Mouse (Mus musculus) forebrain, embryonic 14.5 days (tissue): Measurements from ENCODE around the gene Pex19. TPM values are rescaled to one million over a fixed set of nuclear protein-coding genes. Genes with fewer than 3 reads are reported as not detected.

Experiments
- ATAC-seq: fragments of 200-750 bp; cut with Nextera tagmentation; 2 replicates; pipeline ENCODE4 v1.8.0; 2017; ENCODE audit warnings: mild to moderate bottlenecking, moderate library complexity
- DNase-seq: peaks from one replicate; pipeline ENCODE4 v3.0.0-alpha.2; 2015; ENCODE audit warnings: low spot score
- H3K27ac ChIP-seq: fragments of 300-500 bp; sonication (generic); 2 replicates; pipeline ENCODE4 v1.5.1; 2014; ENCODE audit warnings: low read depth, mild to moderate bottlenecking, control low read depth, low read length, moderate library complexity
- H3K27me3 ChIP-seq: fragments of 300-500 bp; sonication (generic); replicated peaks from 2 replicates; pipeline ENCODE4 v1.6.1; 2014; ENCODE audit warnings: low read length, control low read depth, mixed read lengths; ENCODE audit not compliant: control insufficient read depth, insufficient read depth
- H3K36me3 ChIP-seq: fragments of 300-500 bp; sonication (generic); 2 replicates; pipeline ENCODE4 v1.6.1; 2014; ENCODE audit warnings: low read length, control low read depth; ENCODE audit not compliant: control insufficient read depth, insufficient read depth
- H3K4me1 ChIP-seq: fragments of 300-500 bp; sonication (generic); 2 replicates; pipeline ENCODE4 v1.6.1; 2014; ENCODE audit warnings: antibody characterized with exemption, low read length, control low read depth; ENCODE audit not compliant: control insufficient read depth, insufficient read depth
- H3K4me2 ChIP-seq: fragments of 300-500 bp; sonication (generic); 2 replicates; pipeline ENCODE4 v1.6.1; 2014; ENCODE audit warnings: mild to moderate bottlenecking, control low read depth, low read length
- H3K4me3 ChIP-seq: fragments of 300-500 bp; sonication (generic); 2 replicates; pipeline ENCODE4 v1.5.1; 2014; ENCODE audit warnings: low read depth, low read length, control low read depth
- H3K9ac ChIP-seq: fragments of 300-500 bp; sonication (generic); 2 replicates; pipeline ENCODE4 v1.6.1; 2014; ENCODE audit warnings: mild to moderate bottlenecking, low read length, control low read depth, moderate library complexity
- H3K9me3 ChIP-seq: fragments of 300-500 bp; sonication (generic); replicated peaks from 2 replicates; pipeline ENCODE4 v1.6.1; 2016; ENCODE audit warnings: low read length, control low read depth, mixed read lengths; ENCODE audit not compliant: control insufficient read depth
- WGBS: fragments of 180-500 bp; shearing (Covaris S2); extraction: QIAGEN DNeasy Blood & Tissue Kit; methylation state at CpG from one replicate; pipeline ENCODE4 v1.1.7; 2014; 5-methylcytosine and 5-hydroxymethylcytosine counted together
- polyA plus RNA-seq: library from polyadenylated mRNA; unstranded; fragments of >200 nt; fragmentation: Nextera tagmentation; extraction: Ambion mirVana; gene quantifications from 2 replicates; pipeline ENCODE4 v1.2.1, GENCODE M21; 2014

Gene Pex19
- polyA plus RNA-seq, result 159 TPM in 2 replicates

DNA sequence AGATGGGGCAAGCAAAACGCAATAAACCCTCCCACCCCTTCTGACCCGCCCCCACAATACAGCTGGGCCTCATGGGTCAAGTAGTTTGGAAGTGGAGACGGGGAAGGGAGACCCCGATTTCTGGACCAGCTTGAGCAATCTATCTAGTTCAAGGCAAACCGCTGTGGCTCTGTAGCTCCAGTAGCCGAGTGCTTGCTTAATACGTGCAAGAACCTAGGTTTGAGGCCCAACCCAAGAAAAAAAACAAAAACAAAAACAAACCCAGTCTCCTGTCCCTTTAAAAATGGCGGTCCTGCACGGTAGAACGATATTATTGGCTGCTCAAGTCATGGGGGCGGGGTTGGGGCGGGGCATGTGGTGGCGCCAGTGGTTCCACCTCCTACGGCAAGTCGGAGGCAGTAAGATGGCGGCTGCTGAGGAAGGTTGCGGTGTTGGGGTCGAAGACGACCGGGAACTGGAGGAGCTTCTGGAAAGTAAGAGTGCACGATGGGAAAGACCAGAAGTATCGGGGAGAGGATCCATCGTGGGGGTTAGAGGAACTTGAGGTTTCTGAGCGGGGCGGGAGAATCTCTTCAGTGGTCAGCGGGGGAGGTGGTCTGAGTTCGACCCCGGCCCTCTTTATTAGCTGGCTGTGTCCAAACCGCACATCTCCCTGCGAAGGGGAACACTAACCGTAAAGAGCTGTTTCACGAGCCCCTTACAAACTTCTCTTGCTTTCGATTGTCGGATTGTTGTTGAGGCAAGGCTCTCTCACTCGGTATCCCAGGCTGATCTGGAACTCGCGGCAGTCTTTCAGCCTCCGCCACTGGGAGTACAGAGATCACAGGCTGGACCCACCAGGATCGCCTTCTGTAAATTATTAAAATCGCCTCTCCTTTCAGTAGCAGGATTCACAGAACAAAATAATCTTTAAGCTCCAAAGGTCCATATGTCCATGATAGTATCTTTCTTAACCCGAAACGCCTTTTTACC, at the start of gene Pex19:
Gene Pex19 (plus strand): TSS at position 380 of the 972 bp plus-strand sequence.
- Histone ChIP-seq H3K27ac (no peak within 1 kb of the TSS), H3K9ac (peak within 1 kb of the TSS; percentile 84), H3K27me3 (no peaks in the 10 kb centered on the region), H3K4me1 (peaks cover 8% of the 10 kb centered on the region), H3K9me3 (no peaks in the 10 kb centered on the region), H3K4me3 (peak within 1 kb of the TSS; percentile 71), H3K4me2 (peak within 1 kb of the TSS; percentile 75), H3K36me3 (peaks cover 53% of the 10 kb centered on the region)
- peak; percentile 97 for DNase-seq
- WGBS, result 1% methylated on average over 42 of the region's 42 CpGs
- peak; percentile 98 for ATAC-seq

DNA sequence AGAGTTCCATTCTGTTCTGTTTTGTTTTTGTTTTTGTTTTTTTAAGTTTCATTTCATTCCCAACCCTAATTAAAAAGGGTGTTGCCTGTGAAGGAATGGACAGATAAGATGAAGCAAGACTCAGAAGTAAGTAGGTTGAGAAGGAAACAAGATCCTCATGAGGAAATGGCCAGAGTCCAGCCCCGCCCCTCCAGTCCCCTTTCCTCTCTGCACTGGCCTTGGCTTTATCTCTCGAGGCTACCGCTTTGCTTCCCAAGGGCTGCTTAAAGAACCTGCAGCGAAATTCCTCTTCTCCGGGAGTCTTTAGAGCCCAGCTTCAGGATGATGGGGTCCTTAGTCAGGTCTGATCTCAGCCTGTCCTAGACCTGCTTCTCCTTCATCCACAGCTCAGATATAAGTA, 48.6 kb upstream of the Pex19 start:
- 80% methylated on average over 5 of the region's 5 CpGs for WGBS
- no peak overlapping the region for H3K27ac ChIP-seq
- ATAC-seq (no peak), DNase-seq (no peak)
- H3K36me3 ChIP-seq, result peaks cover 65% of the 10 kb centered on the region
- no peak overlapping the region for H3K4me2 ChIP-seq
- peaks cover 3% of the 10 kb centered on the region; the same call in 1 of the 2 replicates for H3K4me1 ChIP-seq
- no peaks in the 10 kb centered on the region for H3K9me3 ChIP-seq
- H3K27me3 ChIP-seq, result no peaks in the 10 kb centered on the region
- H3K9ac ChIP-seq, result no peak overlapping the region
- H3K4me3 ChIP-seq, result no peak overlapping the region

DNA sequence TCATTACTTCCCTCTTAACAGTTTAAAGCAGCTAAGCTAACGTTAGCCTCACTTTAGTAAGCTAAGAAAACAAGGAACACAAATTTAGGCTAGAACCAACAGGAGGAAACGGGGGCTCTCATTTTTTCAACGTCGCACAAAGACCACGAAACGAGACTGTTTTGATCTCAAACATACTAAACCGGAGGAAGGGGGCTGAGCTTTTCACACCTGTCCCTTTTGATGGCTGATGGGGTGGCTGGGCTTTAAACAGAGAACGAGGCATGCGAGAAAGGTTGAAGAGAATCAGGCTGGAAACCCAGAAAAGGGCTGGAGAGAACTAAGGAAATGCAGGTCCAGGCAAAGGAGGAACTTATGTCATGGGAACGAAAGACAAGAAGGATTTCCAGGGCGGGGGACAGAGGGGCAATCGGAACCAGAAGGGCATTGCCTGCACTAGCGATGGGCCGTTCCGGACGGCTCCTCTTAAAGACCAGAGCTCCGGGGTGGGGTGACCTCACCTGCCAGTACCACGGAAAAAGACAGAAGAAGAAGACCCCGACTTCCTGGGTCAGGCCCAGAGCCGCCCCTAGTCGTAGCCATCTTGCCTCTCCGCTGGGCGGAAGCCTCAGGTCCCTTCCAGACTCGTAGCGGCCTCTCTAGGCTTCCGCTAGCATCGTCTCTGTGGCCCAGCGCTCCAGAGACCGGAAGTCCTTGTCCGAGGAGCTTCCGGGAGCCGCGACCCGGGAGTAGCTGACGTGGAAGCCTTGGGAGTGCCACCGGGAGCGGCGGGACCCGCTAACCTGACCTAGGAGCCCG, 44.3 kb upstream of the Pex19 start, which contains the start of the genes Copa and Ncstn:
Gene Copa (plus strand): TSS at position 429 of the 798 bp plus-strand sequence.
Gene Ncstn (minus strand): TSS at position 695 of the 798 bp plus-strand sequence.
- Histone ChIP-seq H3K27ac (peak within 1 kb of the TSS; percentile 73), H3K27me3 (no peaks in the 10 kb centered on the region), H3K4me1 (peaks cover 11% of the 10 kb centered on the region), H3K4me2 (peak within 1 kb of the TSS; percentile 86), H3K36me3 (peaks cover 29% of the 10 kb centered on the region), H3K9ac (peak within 1 kb of the TSS; percentile 85), H3K4me3 (peak within 1 kb of the TSS; percentile 71), H3K9me3 (no peaks in the 10 kb centered on the region)
- DNase-seq (peak; percentile 98), ATAC-seq (peak; percentile 99)
- WGBS, result 1% methylated on average over 40 of the region's 40 CpGs

DNA sequence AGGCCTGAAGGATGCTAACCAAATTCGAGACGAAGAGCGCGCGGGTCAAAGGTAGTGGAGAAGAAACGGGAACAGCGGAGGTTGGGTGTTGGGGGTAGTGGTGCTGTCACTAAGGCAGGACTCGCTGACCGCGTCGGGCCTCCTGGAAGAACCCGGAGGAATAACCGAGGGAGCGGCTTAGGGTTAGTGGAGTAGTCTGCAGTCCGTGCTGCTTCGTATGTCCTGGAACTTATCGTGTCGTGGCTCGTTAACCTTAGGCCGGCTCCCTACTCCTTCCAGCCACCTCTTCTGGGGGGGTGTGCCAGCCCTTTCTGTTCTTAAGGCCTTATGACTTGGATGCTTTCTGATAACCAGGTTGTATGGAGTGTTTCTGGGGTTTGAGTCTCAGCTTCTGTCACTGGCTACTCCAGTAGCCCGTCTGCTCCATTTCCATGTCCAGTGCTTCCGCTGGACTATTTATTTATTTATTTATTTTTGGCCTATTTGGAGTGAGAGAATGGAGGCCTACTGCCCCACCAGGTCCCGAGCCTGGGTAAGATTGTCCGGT, 43.6 kb upstream of the Pex19 start:
- peak overlapping the region; percentile 71 for H3K4me3 ChIP-seq
- H3K36me3 ChIP-seq, result peaks cover 26% of the 10 kb centered on the region
- H3K9ac ChIP-seq, result peak overlapping the region; percentile 85
- DNase-seq (peak; percentile 10), ATAC-seq (no peak; the same call in 1 of the 2 replicates)
- peak overlapping the region; percentile 86 for H3K4me2 ChIP-seq
- peaks cover 11% of the 10 kb centered on the region for H3K4me1 ChIP-seq
- no peaks in the 10 kb centered on the region for H3K27me3 ChIP-seq
- no peaks in the 10 kb centered on the region for H3K9me3 ChIP-seq
- H3K27ac ChIP-seq, result peak overlapping the region; percentile 49; the same call in 1 of the 2 replicates
- 2% methylated on average over 24 of the region's 24 CpGs for WGBS

DNA sequence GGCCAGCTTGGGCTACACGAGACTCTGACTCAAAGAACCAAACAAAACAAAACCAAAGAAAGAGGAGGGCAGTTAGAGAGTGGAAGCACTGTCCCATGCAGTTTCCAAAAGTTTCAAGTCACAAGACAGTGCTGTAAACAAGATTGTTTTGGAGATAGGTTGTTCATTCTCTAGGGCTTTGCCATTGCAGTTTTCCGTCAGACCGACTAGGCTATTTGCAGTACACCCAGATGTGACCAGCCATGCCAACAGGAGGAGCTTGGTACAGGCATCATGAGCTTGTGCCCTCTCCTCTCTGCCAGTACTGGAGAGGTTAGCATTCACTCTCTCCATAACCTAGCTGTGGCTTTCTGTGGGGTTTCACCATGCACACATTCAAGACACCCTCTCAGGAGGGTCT, 33.0 kb upstream of the Pex19 start:
- Histone ChIP-seq H3K4me3 (no peak overlapping the region), H3K27me3 (no peaks in the 10 kb centered on the region), H3K36me3 (peaks cover 80% of the 10 kb centered on the region), H3K9ac (no peak overlapping the region), H3K4me1 (no peaks in the 10 kb centered on the region), H3K4me2 (no peak overlapping the region), H3K27ac (no peak overlapping the region), H3K9me3 (no peaks in the 10 kb centered on the region)
- no peak for DNase-seq
- ATAC-seq, result no peak
- 78% methylated on average over 3 of the region's 3 CpGs for WGBS

DNA sequence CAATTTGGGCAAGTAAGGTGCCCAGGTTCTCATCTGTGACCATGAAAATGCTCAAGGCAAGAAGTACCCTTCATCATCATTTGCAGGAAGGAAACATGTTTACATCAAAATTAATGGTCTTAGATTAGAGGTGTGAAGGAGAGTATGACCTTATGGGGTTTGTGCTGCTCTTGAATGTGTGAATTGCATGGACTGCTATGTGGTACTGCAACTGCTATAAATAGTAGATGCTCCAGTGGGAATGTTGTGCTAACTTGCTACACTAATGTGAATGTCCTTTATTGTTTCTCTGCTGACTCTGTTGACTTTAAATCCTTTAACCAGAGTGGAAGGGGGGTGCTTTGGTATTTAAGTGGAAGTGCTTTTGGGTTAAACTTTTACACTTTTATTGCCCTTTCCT, 32.3 kb upstream of the Pex19 start:
- Histone ChIP-seq H3K4me1 (no peaks in the 10 kb centered on the region), H3K27ac (no peak overlapping the region), H3K4me3 (no peak overlapping the region), H3K4me2 (no peak overlapping the region), H3K9ac (no peak overlapping the region), H3K27me3 (no peaks in the 10 kb centered on the region), H3K9me3 (no peaks in the 10 kb centered on the region), H3K36me3 (peaks cover 78% of the 10 kb centered on the region)
- ATAC-seq (no peak), DNase-seq (no peak)

DNA sequence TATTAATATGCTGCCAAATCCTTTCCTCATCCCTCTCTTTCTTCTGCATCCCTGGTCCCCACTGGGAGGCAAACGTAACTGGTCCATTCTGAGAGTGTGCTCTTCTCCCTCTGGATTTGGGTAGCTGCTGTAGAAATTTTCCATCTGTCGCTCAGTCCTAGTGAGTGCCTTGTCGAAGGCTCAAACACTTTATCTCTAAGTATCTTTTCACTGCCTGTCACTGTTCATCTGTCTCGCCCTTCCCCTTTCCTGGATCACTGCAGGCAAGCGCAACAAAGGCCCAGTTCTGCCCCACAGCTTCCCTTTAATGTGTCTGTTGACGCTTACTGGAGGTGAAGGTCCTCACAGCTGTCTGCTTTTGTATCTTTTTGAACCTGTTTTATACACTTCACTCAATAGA, 31.4 kb upstream of the Pex19 start:
- ATAC-seq (no peak; the same call in 1 of the 2 replicates), DNase-seq (peak; percentile 9)
- H3K27me3 ChIP-seq, result no peaks in the 10 kb centered on the region
- 58% methylated on average over 6 of the region's 6 CpGs for WGBS
- no peak overlapping the region for H3K27ac ChIP-seq
- no peak overlapping the region for H3K4me2 ChIP-seq
- H3K4me1 ChIP-seq, result no peaks in the 10 kb centered on the region
- no peaks in the 10 kb centered on the region for H3K9me3 ChIP-seq
- no peak overlapping the region for H3K4me3 ChIP-seq
- no peak overlapping the region for H3K9ac ChIP-seq
- peaks cover 78% of the 10 kb centered on the region for H3K36me3 ChIP-seq

DNA sequence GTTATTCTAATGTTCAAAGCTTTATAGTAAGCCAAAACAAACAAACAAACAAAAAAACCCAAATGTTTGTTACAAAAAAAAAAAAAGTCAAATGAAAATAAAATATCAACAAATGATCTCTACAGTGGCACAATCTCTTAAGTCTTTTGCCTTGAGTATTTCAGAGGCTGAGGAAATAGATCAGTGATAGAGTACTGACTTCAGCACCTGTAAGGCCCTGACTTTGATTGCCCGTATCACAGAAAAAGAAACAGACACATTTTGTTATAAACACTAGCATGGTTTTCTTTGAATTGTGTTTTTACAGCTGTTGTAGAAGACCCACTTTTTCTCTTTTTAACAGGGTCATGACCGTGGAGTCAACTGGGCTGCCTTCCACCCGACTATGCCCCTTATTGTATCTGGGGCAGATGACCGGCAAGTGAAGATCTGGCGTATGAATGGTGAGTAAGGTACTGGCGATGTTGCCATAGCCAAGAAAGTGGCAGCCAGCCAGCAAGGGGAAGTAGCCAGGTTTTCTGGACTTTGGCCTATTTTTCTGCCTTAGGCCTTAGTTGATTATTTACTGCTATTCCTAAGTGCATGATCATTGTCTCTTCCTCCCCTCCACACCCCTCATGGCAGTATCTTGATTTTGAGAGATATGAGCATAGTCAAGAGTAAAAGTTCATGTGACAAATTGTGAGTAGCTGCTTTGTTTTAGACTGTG, 27.1 kb upstream of the Pex19 start:
- Histone ChIP-seq H3K4me1 (no peaks in the 10 kb centered on the region), H3K27me3 (no peaks in the 10 kb centered on the region), H3K9ac (no peak overlapping the region), H3K9me3 (no peaks in the 10 kb centered on the region), H3K4me2 (no peak overlapping the region), H3K4me3 (no peak overlapping the region), H3K36me3 (peaks cover 79% of the 10 kb centered on the region), H3K27ac (no peak overlapping the region)
- ATAC-seq, result no peak
- DNase-seq, result no peak
- WGBS, result 86% methylated on average over 6 of the region's 6 CpGs
